Mouse (Mus musculus): ENCODE data around the gene Rpn2. TPM values are rescaled to one million over a fixed set of nuclear protein-coding genes. Genes with fewer than 3 reads are reported as not detected.

The Rpn2 gene
- 137 TPM for polyA plus RNA-seq (2014; fragmentation: Illumina TruSeq; extraction: RNeasy Lipid Tissue Mini Kit (QIAGEN cat#74804); ENCODE audit: low read depth, low replicate concordance)

DNA sequence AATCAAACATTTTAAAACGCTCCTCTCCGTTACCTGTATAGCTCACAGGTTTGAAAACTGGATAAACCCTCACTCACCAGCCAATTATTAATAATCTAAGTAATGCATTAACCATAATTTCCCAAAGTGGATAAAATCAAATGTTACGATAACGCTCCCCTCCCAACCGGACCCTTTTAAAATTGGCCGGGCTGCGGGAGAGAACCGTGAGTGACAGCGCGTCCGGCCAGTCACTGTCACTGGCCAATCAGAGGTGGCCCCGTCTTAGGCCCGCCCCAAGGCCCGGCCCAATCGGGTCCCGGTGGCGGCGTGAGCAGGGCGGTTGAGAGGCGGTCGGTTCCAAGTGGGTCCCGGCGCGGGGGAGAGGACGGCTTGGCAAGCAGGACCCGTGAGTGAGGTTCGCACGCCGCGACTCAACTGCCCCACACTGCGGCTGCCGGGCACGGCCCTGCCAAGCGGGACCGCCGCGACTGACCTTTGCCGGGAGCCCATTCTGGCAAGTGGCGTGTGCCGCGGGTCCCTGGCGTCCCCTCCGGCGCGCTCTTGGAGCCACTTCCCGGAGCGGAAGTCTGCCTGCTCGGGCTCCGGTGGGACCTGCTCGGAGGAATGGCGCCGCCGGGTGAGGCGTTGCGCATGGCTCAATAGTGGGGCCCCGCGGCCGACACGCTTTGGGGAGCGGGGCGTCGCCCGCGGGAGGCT is at the start of gene Rpn2:
TSS of gene Rpn2 (plus strand) at position 301 of the 699 bp plus-strand sequence.

DNA sequence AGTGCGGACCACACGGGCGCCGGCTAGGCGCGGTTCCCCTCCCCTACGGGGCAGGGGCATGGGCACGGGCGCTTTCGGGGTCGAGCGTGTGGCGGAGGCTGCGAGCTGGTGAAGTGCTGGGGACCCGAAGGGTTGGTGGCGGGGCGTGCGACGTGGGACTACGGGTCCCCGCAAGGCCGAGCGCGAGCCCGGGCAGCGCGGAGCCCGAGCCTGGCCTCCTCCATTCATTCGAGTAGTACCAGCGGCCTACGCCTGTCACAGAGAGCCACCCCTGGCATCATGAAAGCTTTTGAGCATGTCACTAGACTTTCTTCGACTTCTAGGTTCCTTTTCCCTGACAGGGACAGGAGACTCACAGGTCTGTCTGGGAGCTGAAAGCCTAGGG is 591 bp downstream of the Rpn2 start, which contains the start of gene Mroh8:
TSS of gene Mroh8 (minus strand) at position 134 of the 385 bp plus-strand sequence.

DNA sequence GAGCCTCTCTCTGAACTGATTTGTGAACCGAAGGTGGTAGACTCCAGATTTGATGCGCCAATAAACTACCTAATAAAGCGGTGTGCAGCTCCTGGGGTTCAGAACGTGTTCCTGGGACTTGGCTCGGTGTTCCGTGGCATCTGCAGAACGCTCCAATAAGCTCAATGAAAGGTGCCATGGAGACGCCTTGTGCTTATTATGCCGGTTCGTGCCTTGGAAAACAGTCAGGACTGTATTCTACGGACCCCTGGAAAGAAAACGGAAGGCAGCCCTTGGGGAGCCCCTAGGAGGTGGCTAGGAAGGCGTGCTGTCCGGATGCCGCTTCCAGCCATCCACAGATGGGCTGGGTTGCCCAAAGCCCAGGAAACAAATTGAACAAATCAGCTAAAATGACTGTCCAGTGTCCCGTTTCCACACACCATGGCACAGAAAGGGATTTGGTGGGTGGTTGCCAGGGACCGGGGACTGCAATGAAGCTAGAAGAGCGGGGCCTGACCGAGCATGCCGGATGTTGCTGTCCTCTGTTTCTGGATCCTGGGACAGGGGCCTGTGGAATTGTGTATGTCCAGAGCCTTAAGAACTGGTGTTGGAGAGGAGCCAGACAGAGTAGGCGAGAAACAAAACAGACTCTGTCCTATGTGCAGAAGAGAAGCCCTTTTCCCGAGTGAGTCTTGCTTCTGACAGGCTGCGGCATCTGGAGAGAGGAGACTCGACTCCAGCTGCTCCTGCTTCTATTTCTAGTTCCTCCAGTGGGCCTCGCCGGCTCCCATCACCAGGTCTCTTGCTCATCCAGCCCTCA is 68.7 kb downstream of the Rpn2 start, which contains the start of gene Ghrh:
TSS of gene Ghrh (minus strand) at position 146 of the 799 bp plus-strand sequence.

DNA sequence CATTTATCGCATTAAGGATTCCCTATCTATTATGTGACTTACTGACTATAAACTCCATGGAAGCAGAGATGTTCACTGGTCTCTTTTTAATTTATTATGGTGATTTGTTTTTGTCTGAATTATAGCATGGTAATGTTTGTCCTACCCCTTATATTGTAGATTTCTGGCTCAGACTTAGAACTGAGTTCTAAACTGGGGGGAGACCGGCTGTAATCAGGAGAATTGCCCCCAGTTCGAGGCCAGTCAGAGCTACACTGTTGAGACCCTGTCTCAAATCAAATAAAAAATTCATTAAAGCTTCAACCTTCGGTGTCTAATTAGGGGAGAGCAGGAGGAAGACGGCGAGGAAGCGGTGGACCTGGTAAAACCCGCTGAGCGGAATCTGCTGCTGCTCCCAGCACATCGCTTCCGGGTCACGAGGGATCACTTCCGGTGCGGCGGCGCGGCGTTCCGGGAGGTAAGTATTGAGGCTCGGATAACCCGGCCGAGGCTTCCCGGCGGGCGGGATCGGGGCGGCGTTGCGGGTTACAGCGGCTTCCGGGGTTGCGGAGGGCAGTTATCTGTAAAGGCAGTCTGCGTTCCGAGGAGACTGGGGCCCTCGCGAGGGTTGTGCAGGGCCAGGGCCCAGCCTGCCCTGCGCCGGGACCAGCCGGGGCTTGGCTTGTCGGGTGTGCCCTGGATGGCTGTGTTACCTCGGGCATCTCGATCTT is 88.5 kb downstream of the Rpn2 start, which contains the start of gene Manbal:
TSS of gene Manbal (plus strand) at position 411 of the 710 bp plus-strand sequence.

Other genes with a start within 250 kb of the Rpn2 start
- 0.32 TPM for gene Soga1, start 199.8 kb upstream of the Rpn2 start, polyA plus RNA-seq (2014; fragmentation: Illumina TruSeq; extraction: RNeasy Lipid Tissue Mini Kit (QIAGEN cat#74804); ENCODE audit: low read depth, low replicate concordance)
- 0.93 TPM for gene Tldc2, start 192.0 kb upstream of the Rpn2 start, polyA plus RNA-seq (2014; fragmentation: Illumina TruSeq; extraction: RNeasy Lipid Tissue Mini Kit (QIAGEN cat#74804); ENCODE audit: low read depth, low replicate concordance)
- 71.0 TPM for gene Samhd1, start 143.8 kb upstream of the Rpn2 start, polyA plus RNA-seq (2014; fragmentation: Illumina TruSeq; extraction: RNeasy Lipid Tissue Mini Kit (QIAGEN cat#74804); ENCODE audit: low read depth, low replicate concordance)
- 15.5 TPM for gene Rbl1, start 74.5 kb upstream of the Rpn2 start, polyA plus RNA-seq (2014; fragmentation: Illumina TruSeq; extraction: RNeasy Lipid Tissue Mini Kit (QIAGEN cat#74804); ENCODE audit: low read depth, low replicate concordance)
- gene Mroh8, start 532 bp downstream of the Rpn2 start, polyA plus RNA-seq (2014; fragmentation: Illumina TruSeq; extraction: RNeasy Lipid Tissue Mini Kit (QIAGEN cat#74804); ENCODE audit: low read depth, low replicate concordance) = not detected
- gene Ghrh, start 68.5 kb downstream of the Rpn2 start, polyA plus RNA-seq (2014; fragmentation: Illumina TruSeq; extraction: RNeasy Lipid Tissue Mini Kit (QIAGEN cat#74804); ENCODE audit: low read depth, low replicate concordance) = not detected
- gene Manbal, start 88.6 kb downstream of the Rpn2 start, polyA plus RNA-seq (2014; fragmentation: Illumina TruSeq; extraction: RNeasy Lipid Tissue Mini Kit (QIAGEN cat#74804); ENCODE audit: low read depth, low replicate concordance) = 5.1 TPM
- 1.1 TPM for gene Src, start 139.4 kb downstream of the Rpn2 start, polyA plus RNA-seq (2014; fragmentation: Illumina TruSeq; extraction: RNeasy Lipid Tissue Mini Kit (QIAGEN cat#74804); ENCODE audit: low read depth, low replicate concordance)